Mouse (Mus musculus): ENCODE data around the gene 4930447C04Rik. TPM values are rescaled to one million over a fixed set of nuclear protein-coding genes. Genes with fewer than 3 reads are reported as not detected.

Gene 4930447C04Rik
- polyA plus RNA-seq, 1 experiment from 2014 or later, result 1.3 TPM

GRCm38 (mm10) chr12:72847725-72848124 lies 92.8 kb downstream of the 4930447C04Rik start:
- ATAC-seq (ENCODE audit: low FRiP score) (no peak), DNase-seq (ENCODE audit: low spot score, missing footprints) (peak; percentile 94)
- no peak overlapping the region for H3K4me3 ChIP-seq (ENCODE audit: low read depth, low read length)

GRCm38 (mm10) chr12:72845946-72846345 lies 94.6 kb downstream of the 4930447C04Rik start:
- WGBS, result 21% methylated on average over 10 of the region's 10 CpGs
- H3K4me3 ChIP-seq (ENCODE audit: low read depth, low read length), result no peak overlapping the region
- ATAC-seq (ENCODE audit: low FRiP score), result no peak
- no peaks in the 10 kb centered on the region for H3K4me1 ChIP-seq (ENCODE audit: control insufficient read depth, insufficient read depth, low read length)
- peaks cover 60% of the 10 kb centered on the region for H3K27me3 ChIP-seq (ENCODE audit: control insufficient read depth, insufficient read depth, low read length)
- no peak overlapping the region for H3K4me2 ChIP-seq
- H3K27ac ChIP-seq (ENCODE audit: low read depth, low read length), result no peak overlapping the region
- H3K9me3 ChIP-seq (ENCODE audit: control insufficient read depth, low read length), result no peaks in the 10 kb centered on the region
- DNase-seq (ENCODE audit: low spot score, missing footprints), result no peak
- H3K36me3 ChIP-seq (ENCODE audit: control insufficient read depth, insufficient read depth, low read length), result no peaks in the 10 kb centered on the region
- H3K9ac ChIP-seq (ENCODE audit: low read length), result no peak overlapping the region

More at GRCm38 (mm10) chr12:72847725-72848124, 92.8 kb downstream of the 4930447C04Rik start:
- Histone ChIP-seq H3K36me3 (ENCODE audit: control insufficient read depth, insufficient read depth, low read length) (no peaks in the 10 kb centered on the region), H3K9me3 (ENCODE audit: control insufficient read depth, low read length) (no peaks in the 10 kb centered on the region), H3K27me3 (ENCODE audit: control insufficient read depth, insufficient read depth, low read length) (peaks cover 76% of the 10 kb centered on the region), H3K4me2 (no peak overlapping the region), H3K9ac (ENCODE audit: low read length) (no peak overlapping the region), H3K27ac (ENCODE audit: low read depth, low read length) (no peak overlapping the region), H3K4me1 (ENCODE audit: control insufficient read depth, insufficient read depth, low read length) (no peaks in the 10 kb centered on the region)
- WGBS, result 32% methylated on average over 7 of the region's 7 CpGs

- Histone ChIP-seq H3K36me3 (ENCODE audit: control insufficient read depth, insufficient read depth, low read length) (no peaks in the 10 kb centered on the region), H3K27me3 (ENCODE audit: control insufficient read depth, insufficient read depth, low read length) (peaks cover 42% of the 10 kb centered on the region), H3K27ac (ENCODE audit: low read depth, low read length) (no peak overlapping the region), H3K4me2 (peak overlapping the region; percentile 8; the same call in 1 of the 2 replicates), H3K9ac (ENCODE audit: low read length) (no peak overlapping the region), H3K9me3 (ENCODE audit: control insufficient read depth, low read length) (no peaks in the 10 kb centered on the region), H3K4me1 (ENCODE audit: control insufficient read depth, insufficient read depth, low read length) (no peaks in the 10 kb centered on the region), H3K4me3 (ENCODE audit: low read depth, low read length) (peak overlapping the region; percentile 1; the same call in 1 of the 2 replicates)
- WGBS, result 32% methylated on average over 12 of the region's 12 CpGs
- peak; percentile 80 for ATAC-seq (ENCODE audit: low FRiP score)
- DNase-seq (ENCODE audit: low spot score, missing footprints), result no peak
Observed at GRCm38 (mm10) chr12:72843973-72844620, 96.5 kb downstream of the 4930447C04Rik start.

DNA sequence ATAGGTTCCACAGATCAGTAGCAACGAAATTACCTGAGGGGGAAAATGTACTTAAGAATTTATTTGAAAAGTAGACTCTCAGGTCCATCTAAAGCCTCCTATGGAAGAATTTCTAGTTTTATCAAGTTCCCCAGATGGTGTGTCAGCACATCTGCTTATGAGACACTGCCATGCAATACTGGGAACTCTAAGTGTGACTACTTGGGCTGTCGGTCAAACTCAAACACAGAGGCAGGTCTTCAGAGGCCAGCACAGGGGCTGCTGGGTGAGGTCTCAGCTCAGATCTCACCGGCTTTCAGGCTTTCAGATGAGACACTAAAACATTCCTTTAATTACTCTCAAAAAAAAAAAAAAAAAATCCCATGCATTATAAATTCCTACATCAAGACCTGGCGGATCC lies 97.0 kb downstream of the 4930447C04Rik start:
- H3K27ac ChIP-seq (ENCODE audit: low read depth, low read length), result no peak overlapping the region
- no peak overlapping the region for H3K4me3 ChIP-seq (ENCODE audit: low read depth, low read length)
- H3K9ac ChIP-seq (ENCODE audit: low read length), result no peak overlapping the region
- no peaks in the 10 kb centered on the region for H3K36me3 ChIP-seq (ENCODE audit: control insufficient read depth, insufficient read depth, low read length)
- WGBS, result 87% methylated on average over 4 of the region's 4 CpGs
- H3K4me1 ChIP-seq (ENCODE audit: control insufficient read depth, insufficient read depth, low read length), result no peaks in the 10 kb centered on the region
- H3K27me3 ChIP-seq (ENCODE audit: control insufficient read depth, insufficient read depth, low read length), result peaks cover 37% of the 10 kb centered on the region
- H3K4me2 ChIP-seq, result no peak overlapping the region
- DNase-seq (ENCODE audit: low spot score, missing footprints) (no peak), ATAC-seq (ENCODE audit: low FRiP score) (no peak)
- H3K9me3 ChIP-seq (ENCODE audit: control insufficient read depth, low read length), result no peaks in the 10 kb centered on the region

GRCm38 (mm10) chr12:72843135-72843534 lies 97.4 kb downstream of the 4930447C04Rik start:
- Histone ChIP-seq H3K9me3 (ENCODE audit: control insufficient read depth, low read length) (no peaks in the 10 kb centered on the region), H3K4me2 (no peak overlapping the region), H3K4me1 (ENCODE audit: control insufficient read depth, insufficient read depth, low read length) (no peaks in the 10 kb centered on the region), H3K27me3 (ENCODE audit: control insufficient read depth, insufficient read depth, low read length) (peaks cover 33% of the 10 kb centered on the region), H3K36me3 (ENCODE audit: control insufficient read depth, insufficient read depth, low read length) (no peaks in the 10 kb centered on the region), H3K9ac (ENCODE audit: low read length) (no peak overlapping the region), H3K27ac (ENCODE audit: low read depth, low read length) (no peak overlapping the region), H3K4me3 (ENCODE audit: low read depth, low read length) (no peak overlapping the region)
- no peak for DNase-seq (ENCODE audit: low spot score, missing footprints)
- ATAC-seq (ENCODE audit: low FRiP score), result no peak
- WGBS, result 92% methylated on average over 4 of the region's 4 CpGs

- Histone ChIP-seq H3K9me3 (ENCODE audit: control insufficient read depth, low read length) (no peaks in the 10 kb centered on the region), H3K4me2 (no peak overlapping the region), H3K4me3 (ENCODE audit: low read depth, low read length) (no peak overlapping the region), H3K36me3 (ENCODE audit: control insufficient read depth, insufficient read depth, low read length) (no peaks in the 10 kb centered on the region), H3K4me1 (ENCODE audit: control insufficient read depth, insufficient read depth, low read length) (no peaks in the 10 kb centered on the region), H3K9ac (ENCODE audit: low read length) (no peak overlapping the region), H3K27me3 (ENCODE audit: control insufficient read depth, insufficient read depth, low read length) (peaks cover 17% of the 10 kb centered on the region), H3K27ac (ENCODE audit: low read depth, low read length) (no peak overlapping the region)
- WGBS, result 100% methylated on average over 1 of the region's 1 CpGs
- DNase-seq (ENCODE audit: low spot score, missing footprints), result no peak
- no peak for ATAC-seq (ENCODE audit: low FRiP score)
Observed at GRCm38 (mm10) chr12:72841500-72841899, 99.1 kb downstream of the 4930447C04Rik start.

GRCm38 (mm10) chr12:72837302-72837701 lies 103.3 kb downstream of the 4930447C04Rik start:
- Histone ChIP-seq H3K4me2 (no peak overlapping the region), H3K9ac (ENCODE audit: low read length) (no peak overlapping the region), H3K36me3 (ENCODE audit: control insufficient read depth, insufficient read depth, low read length) (no peaks in the 10 kb centered on the region), H3K27me3 (ENCODE audit: control insufficient read depth, insufficient read depth, low read length) (peaks cover 12% of the 10 kb centered on the region), H3K4me3 (ENCODE audit: low read depth, low read length) (no peak overlapping the region), H3K9me3 (ENCODE audit: control insufficient read depth, low read length) (no peaks in the 10 kb centered on the region), H3K4me1 (ENCODE audit: control insufficient read depth, insufficient read depth, low read length) (no peaks in the 10 kb centered on the region), H3K27ac (ENCODE audit: low read depth, low read length) (no peak overlapping the region)
- no peak for DNase-seq (ENCODE audit: low spot score, missing footprints)
- ATAC-seq (ENCODE audit: low FRiP score), result no peak
- WGBS, result 79% methylated on average over 4 of the region's 4 CpGs

GRCm38 (mm10) chr12:72835518-72836015 lies 105.0 kb downstream of the 4930447C04Rik start:
- DNase-seq (ENCODE audit: low spot score, missing footprints) (no peak), ATAC-seq (ENCODE audit: low FRiP score) (no peak)
- Histone ChIP-seq H3K4me1 (ENCODE audit: control insufficient read depth, insufficient read depth, low read length) (peaks cover 2% of the 10 kb centered on the region; the same call in 1 of the 2 replicates), H3K4me2 (no peak overlapping the region), H3K36me3 (ENCODE audit: control insufficient read depth, insufficient read depth, low read length) (no peaks in the 10 kb centered on the region), H3K9ac (ENCODE audit: low read length) (no peak overlapping the region), H3K27ac (ENCODE audit: low read depth, low read length) (no peak overlapping the region), H3K27me3 (ENCODE audit: control insufficient read depth, insufficient read depth, low read length) (peaks cover 28% of the 10 kb centered on the region), H3K9me3 (ENCODE audit: control insufficient read depth, low read length) (no peaks in the 10 kb centered on the region), H3K4me3 (ENCODE audit: low read depth, low read length) (no peak overlapping the region)
- 86% methylated on average over 8 of the region's 8 CpGs for WGBS

GRCm38 (mm10) chr12:72834773-72835517 lies 105.6 kb downstream of the 4930447C04Rik start:
- 73% methylated on average over 14 of the region's 14 CpGs for WGBS
- no peak overlapping the region for H3K4me3 ChIP-seq (ENCODE audit: low read depth, low read length)
- H3K9ac ChIP-seq (ENCODE audit: low read length), result no peak overlapping the region
- H3K27ac ChIP-seq (ENCODE audit: low read depth, low read length), result no peak overlapping the region
- ATAC-seq (ENCODE audit: low FRiP score) (peak; percentile 35; the same call in 1 of the 2 replicates), DNase-seq (ENCODE audit: low spot score, missing footprints) (no peak)
- H3K36me3 ChIP-seq (ENCODE audit: control insufficient read depth, insufficient read depth, low read length), result no peaks in the 10 kb centered on the region
- peaks cover 32% of the 10 kb centered on the region for H3K27me3 ChIP-seq (ENCODE audit: control insufficient read depth, insufficient read depth, low read length)
- H3K4me2 ChIP-seq, result no peak overlapping the region
- H3K4me1 ChIP-seq (ENCODE audit: control insufficient read depth, insufficient read depth, low read length), result peaks cover 2% of the 10 kb centered on the region; the same call in 1 of the 2 replicates
- no peaks in the 10 kb centered on the region for H3K9me3 ChIP-seq (ENCODE audit: control insufficient read depth, low read length)

Data from midbrain, embryonic 11.5 days (tissue).